Mouse (Mus musculus): ENCODE measurements at regions not wholly inside any gene's neighbourhood (a gene's known extent, or its start where the extent isn't known, plus 50 kb on each side); places are given as distances from the start of the nearest gene placed in this dataset.

- H3K36me3 ChIP-seq (replicated peaks; ENCODE audit: insufficient read depth, low read length) = no peaks in the 10 kb centered on the region
- 56% methylated on average over 14 of the region's 14 CpGs for WGBS (ENCODE audit: insufficient replicate concordance)
- no peak overlapping the region for H3K27ac ChIP-seq (ENCODE audit: low read depth)
- ATAC-seq (no peak), DNase-seq (no peak)
- H3K4me1 ChIP-seq (ENCODE audit: insufficient read depth) = no peaks in the 10 kb centered on the region
- H3K9me3 ChIP-seq (ENCODE audit: low read length) = no peaks in the 10 kb centered on the region
- H3K4me2 ChIP-seq (ENCODE audit: low read depth, low read length) = no peak overlapping the region
- H3K4me3 ChIP-seq (ENCODE audit: low read depth, low read length) = no peak overlapping the region
- no peak overlapping the region for H3K9ac ChIP-seq (replicated peaks)
- no peaks in the 10 kb centered on the region for H3K27me3 ChIP-seq (ENCODE audit: insufficient read depth, low read length)
- TF ChIP-seq EP300 (IDR thresholded peaks at IDR 0.05; ENCODE audit: low read depth) (no peak), CTCF (IDR thresholded peaks at IDR 0.05; ENCODE audit: low read depth) (no peak)
Observed at GRCm38 (mm10) chr5:119462659-119463530, 207.6 kb upstream of the Tbx3 start.

- no peak for TF ChIP-seq CTCF (IDR thresholded peaks at IDR 0.05; ENCODE audit: low read depth)
- no peak for TF ChIP-seq EP300 (IDR thresholded peaks at IDR 0.05; ENCODE audit: low read depth)
- Histone ChIP-seq H3K4me2 (ENCODE audit: low read depth, low read length) (no peak overlapping the region), H3K36me3 (replicated peaks; ENCODE audit: insufficient read depth, low read length) (no peaks in the 10 kb centered on the region), H3K9ac (replicated peaks) (no peak overlapping the region), H3K4me1 (ENCODE audit: insufficient read depth) (no peaks in the 10 kb centered on the region), H3K27ac (ENCODE audit: low read depth) (no peak overlapping the region), H3K4me3 (ENCODE audit: low read depth, low read length) (no peak overlapping the region), H3K27me3 (ENCODE audit: insufficient read depth, low read length) (no peaks in the 10 kb centered on the region), H3K9me3 (ENCODE audit: low read length) (no peaks in the 10 kb centered on the region)
- 50% methylated on average over 4 of the region's 4 CpGs for WGBS (ENCODE audit: insufficient replicate concordance)
- DNase-seq = no peak
- ATAC-seq = no peak
Observed at GRCm38 (mm10) chr5:119464553-119464952, 205.9 kb upstream of the Tbx3 start.

- Histone ChIP-seq H3K36me3 (replicated peaks; ENCODE audit: insufficient read depth, low read length) (no peaks in the 10 kb centered on the region), H3K4me2 (ENCODE audit: low read depth, low read length) (no peak overlapping the region), H3K27me3 (ENCODE audit: insufficient read depth, low read length) (no peaks in the 10 kb centered on the region), H3K4me1 (ENCODE audit: insufficient read depth) (no peaks in the 10 kb centered on the region), H3K27ac (ENCODE audit: low read depth) (no peak overlapping the region), H3K9ac (replicated peaks) (no peak overlapping the region), H3K4me3 (ENCODE audit: low read depth, low read length) (no peak overlapping the region), H3K9me3 (ENCODE audit: low read length) (no peaks in the 10 kb centered on the region)
- TF ChIP-seq EP300 (IDR thresholded peaks at IDR 0.05; ENCODE audit: low read depth) (no peak), CTCF (IDR thresholded peaks at IDR 0.05; ENCODE audit: low read depth) (no peak)
- ATAC-seq (no peak), DNase-seq (no peak)
- 59% methylated on average over 13 of the region's 13 CpGs for WGBS (ENCODE audit: insufficient replicate concordance)
Observed at GRCm38 (mm10) chr5:119467346-119468085, 203.0 kb upstream of the Tbx3 start.

GRCm38 (mm10) chr5:119477926-119478325 lies 192.5 kb upstream of the Tbx3 start:
- no peak for TF ChIP-seq EP300 (IDR thresholded peaks at IDR 0.05; ENCODE audit: low read depth)
- TF ChIP-seq CTCF (IDR thresholded peaks at IDR 0.05; ENCODE audit: low read depth) = no peak
- Histone ChIP-seq H3K4me2 (ENCODE audit: low read depth, low read length) (no peak overlapping the region), H3K36me3 (replicated peaks; ENCODE audit: insufficient read depth, low read length) (no peaks in the 10 kb centered on the region), H3K9ac (replicated peaks) (no peak overlapping the region), H3K27ac (ENCODE audit: low read depth) (no peak overlapping the region), H3K4me1 (ENCODE audit: insufficient read depth) (no peaks in the 10 kb centered on the region), H3K9me3 (ENCODE audit: low read length) (no peaks in the 10 kb centered on the region), H3K4me3 (ENCODE audit: low read depth, low read length) (no peak overlapping the region), H3K27me3 (ENCODE audit: insufficient read depth, low read length) (0 out of 2 replicates have a peak, but pooled peaks cover 3% of the 10 kb centered on the region)
- WGBS (ENCODE audit: insufficient replicate concordance) = 64% methylated on average over 2 of the region's 2 CpGs
- DNase-seq = no peak
- ATAC-seq = no peak

GRCm38 (mm10) chr5:119478331-119478730 lies 192.1 kb upstream of the Tbx3 start:
- no peak overlapping the region for H3K9ac ChIP-seq (replicated peaks)
- H3K4me1 ChIP-seq (ENCODE audit: insufficient read depth) = no peaks in the 10 kb centered on the region
- H3K27me3 ChIP-seq (ENCODE audit: insufficient read depth, low read length) = 0 out of 2 replicates have a peak, but pooled peaks cover 3% of the 10 kb centered on the region
- H3K9me3 ChIP-seq (ENCODE audit: low read length) = no peaks in the 10 kb centered on the region
- DNase-seq = no peak
- TF ChIP-seq EP300 (IDR thresholded peaks at IDR 0.05; ENCODE audit: low read depth) = no peak
- TF ChIP-seq CTCF (IDR thresholded peaks at IDR 0.05; ENCODE audit: low read depth) = no peak
- no peak overlapping the region for H3K27ac ChIP-seq (ENCODE audit: low read depth)
- H3K36me3 ChIP-seq (replicated peaks; ENCODE audit: insufficient read depth, low read length) = no peaks in the 10 kb centered on the region
- no peak overlapping the region for H3K4me3 ChIP-seq (ENCODE audit: low read depth, low read length)
- H3K4me2 ChIP-seq (ENCODE audit: low read depth, low read length) = no peak overlapping the region
- no peak for ATAC-seq
- WGBS (ENCODE audit: insufficient replicate concordance) = 66% methylated on average over 4 of the region's 4 CpGs
